8 mouse cellular contexts compared by ENCODE assay signal in genomic region chr6:115808488-115809231, GRCm38 (mm10). TPM values are rescaled to one million over a fixed set of nuclear protein-coding genes. Genes with fewer than 3 reads are reported as not detected.
DNase-seq lines count a peak whose midpoint lies in the region; ATAC-seq and TF ChIP-seq lines count a peak whose summit lies in the region.

Gene Rpl32 (minus strand): TSS chr6:115808747.

- H3K9me3 ChIP-seq in MEL (replicated peaks; ENCODE audit: insufficient read depth, low read length), result no peaks in the 10 kb centered on the region
- H3K9me3 ChIP-seq in forebrain, postnatal 0 days (ENCODE audit: low read length), result no peaks in the 10 kb centered on the region
- no peaks in the 10 kb centered on the region for H3K9me3 ChIP-seq in lung, embryonic 15.5 days

- TF ChIP-seq CTCF in MEL (IDR thresholded peaks at IDR 0.05 in 2 of 3, conservative IDR thresholded peaks at IDR 0.05 in 1 of 3; ENCODE audit: control insufficient read depth in 1 of 3, insufficient read depth in 1 of 3, low read depth in 2 of 3, low read length in 3 of 3, poor library complexity in 1 of 3, severe bottlenecking in 1 of 3), result peak; percentile 40 to 71 (median 49)
- peak; percentile 53; the same call in 1 of the 2 replicates for TF ChIP-seq CTCF in cerebellum, adult 2 months (IDR thresholded peaks at IDR 0.05; ENCODE audit: borderline replicate concordance, insufficient read depth, low read depth, low read length)
- peak; percentile 66 for TF ChIP-seq CTCF in forebrain, postnatal 0 days (IDR thresholded peaks at IDR 0.05; ENCODE audit: low read depth)

- DNase-seq in MEL (ENCODE audit: low read depth, low spot score), result peak; percentile 96
- DNase-seq in cerebellum, adult 2 months, result peak; percentile 89 to 91
- peak; percentile 96 for DNase-seq in forebrain, postnatal 0 days
- peak; percentile 86 for DNase-seq in heart, postnatal 4 days
- DNase-seq in layer of hippocampus, adult 8-10 months (ENCODE audit: low spot score in 2 of 2), result peak; percentile 74 to 84
- peak; percentile 68 for DNase-seq in ovary, adult 18-20 months (ENCODE audit: low spot score)
- DNase-seq in thymus, postnatal 0 days (ENCODE audit: low spot score), result peak; percentile 92

- no peak for TF ChIP-seq RAD21 in MEL (IDR thresholded peaks at IDR 0.05; ENCODE audit: low read depth, low read length)

- peak; percentile 74 to 93; a peak in 3 of 4 replicates for TF ChIP-seq POLR2A in MEL (IDR thresholded peaks at IDR 0.05; ENCODE audit: control insufficient read depth in 1 of 2, insufficient read depth in 1 of 2, low read depth in 1 of 2, low read length in 2 of 2, poor library complexity in 1 of 2)
- TF ChIP-seq POLR2A in cerebellum, adult 2 months (IDR thresholded peaks at IDR 0.05; ENCODE audit: borderline replicate concordance, insufficient read depth, low read length), result peak; percentile 80

- peaks cover 29% of the 10 kb centered on the region for H3K79me2 ChIP-seq in MEL (ENCODE audit: control insufficient read depth, insufficient read depth, low read length, poor library complexity)

- peak within 1 kb of the TSS; percentile 98 for H3K9ac ChIP-seq in MEL (ENCODE audit: control insufficient read depth, low read depth, low read length, poor library complexity, severe bottlenecking)
- H3K9ac ChIP-seq in forebrain, postnatal 0 days, result peak within 1 kb of the TSS; percentile 96
- H3K9ac ChIP-seq in lung, embryonic 15.5 days, result peak within 1 kb of the TSS; percentile 95

- no peak for TF ChIP-seq EP300 in MEL (IDR thresholded peaks at IDR 0.05; ENCODE audit: low read depth in 1 of 2, low read length in 2 of 2)

- H3K4me2 ChIP-seq in forebrain, postnatal 0 days (ENCODE audit: low read depth), result peak within 1 kb of the TSS; percentile 69
- H3K4me2 ChIP-seq in lung, embryonic 15.5 days, result peak within 1 kb of the TSS; percentile 84

- peak within 1 kb of the TSS; percentile 88 for H3K27ac ChIP-seq in MEL (ENCODE audit: control insufficient read depth, low read depth, low read length)
- H3K27ac ChIP-seq in cerebellum, adult 2 months (ENCODE audit: insufficient read depth, low read length), result peak within 1 kb of the TSS; percentile 35; the same call in 1 of the 2 replicates
- H3K27ac ChIP-seq in forebrain, postnatal 0 days (ENCODE audit: low read depth, low read length), result peak within 1 kb of the TSS; percentile 98
- H3K27ac ChIP-seq in lung, embryonic 15.5 days, result peak within 1 kb of the TSS; percentile 89

- H3K27me3 ChIP-seq in MEL (ENCODE audit: control insufficient read depth in 1 of 2, insufficient read depth in 2 of 2, low read length in 2 of 2), result no peaks in the 10 kb centered on the region
- H3K27me3 ChIP-seq in cerebellum, adult 2 months (ENCODE audit: control insufficient read depth, insufficient read depth, low read length), result no peaks in the 10 kb centered on the region
- no peaks in the 10 kb centered on the region for H3K27me3 ChIP-seq in forebrain, postnatal 0 days (ENCODE audit: insufficient read depth, low read length)
- no peaks in the 10 kb centered on the region for H3K27me3 ChIP-seq in lung, embryonic 15.5 days

- H3K36me3 ChIP-seq in MEL (ENCODE audit: control insufficient read depth in 1 of 2, insufficient read depth in 2 of 2, low read length in 2 of 2), result peaks cover 9 to 14% of the 10 kb centered on the region in 2 experiments
- peaks cover 38% of the 10 kb centered on the region for H3K36me3 ChIP-seq in forebrain, postnatal 0 days (ENCODE audit: insufficient read depth)
- H3K36me3 ChIP-seq in lung, embryonic 15.5 days, result peaks cover 37% of the 10 kb centered on the region

- peaks cover 0 to 8% of the 10 kb centered on the region in 2 experiments; a peak in 1 of 4 replicates for H3K4me1 ChIP-seq in MEL (ENCODE audit: control insufficient read depth in 1 of 2, insufficient read depth in 2 of 2, low read length in 2 of 2)
- H3K4me1 ChIP-seq in cerebellum, adult 2 months (ENCODE audit: control insufficient read depth, insufficient read depth, low read length), result peaks cover 12% of the 10 kb centered on the region
- peaks cover 9% of the 10 kb centered on the region for H3K4me1 ChIP-seq in forebrain, postnatal 0 days (ENCODE audit: insufficient read depth)
- peaks cover 20% of the 10 kb centered on the region for H3K4me1 ChIP-seq in lung, embryonic 15.5 days

- ATAC-seq in forebrain, postnatal 0 days, result peak; percentile 94
- ATAC-seq in lung, embryonic 15.5 days (ENCODE audit: borderline replicate concordance, extremely low read depth, low FRiP score, low TSS enrichment), result peak; percentile 85

- peak within 1 kb of the TSS; percentile 94 to 98 for H3K4me3 ChIP-seq in MEL (ENCODE audit: control insufficient read depth in 1 of 2, insufficient read depth in 1 of 2, low read depth in 2 of 2, low read length in 2 of 2)
- peak within 1 kb of the TSS; percentile 71 for H3K4me3 ChIP-seq in cerebellum, adult 2 months (replicated peaks; ENCODE audit: insufficient read depth, low read depth, low read length)
- peak within 1 kb of the TSS; percentile 84 for H3K4me3 ChIP-seq in forebrain, postnatal 0 days (ENCODE audit: low read depth, low read length)
- H3K4me3 ChIP-seq in lung, embryonic 15.5 days, result peak within 1 kb of the TSS; percentile 83

- 1% methylated on average over 47 of the region's 47 CpGs for WGBS in cerebellum, adult 2 months
- 2% methylated on average over 47 of the region's 47 CpGs for WGBS in forebrain, postnatal 0 days
- WGBS in lung, embryonic 15.5 days, result under 1% methylated on average over 47 of the region's 47 CpGs

TF ChIP-seq in MEL, 35 proteins besides CTCF, POLR2A, EP300 and RAD21 (continues in another document):
- TF ChIP-seq HCFC1 (IDR thresholded peaks at IDR 0.05; ENCODE audit: low read depth, low read length) (peak; percentile 93), GATA1 (IDR thresholded peaks at IDR 0.05; ENCODE audit: low read depth, low read length) (no peak), GABPA (IDR thresholded peaks at IDR 0.05; ENCODE audit: low read depth, low read length) (peak; percentile 74; the same call in 1 of the 2 replicates), SMC3 (IDR thresholded peaks at IDR 0.05; ENCODE audit: low read depth, low read length) (no peak), ZMIZ1 (IDR thresholded peaks at IDR 0.05; ENCODE audit: low read depth, low read length) (peak; percentile 89), ZC3H11A (IDR thresholded peaks at IDR 0.05; ENCODE audit: low read depth, low read length) (no peak), NELFE (IDR thresholded peaks at IDR 0.05; ENCODE audit: low read depth, low read length) (peak; percentile 98), POLR2AphosphoS5 (IDR thresholded peaks at IDR 0.05; ENCODE audit: borderline replicate concordance, low read depth, low read length) (peak; percentile 27; the same call in 1 of the 2 replicates), MYB (IDR thresholded peaks at IDR 0.05; ENCODE audit: low read depth, low read length) (no peak), USF2 (IDR thresholded peaks at IDR 0.05; ENCODE audit: borderline replicate concordance in 1 of 2, insufficient read depth in 1 of 2, low read depth in 1 of 2, low read length in 2 of 2) (no peak), MXI1 (IDR thresholded peaks at IDR 0.05; ENCODE audit: low read depth, low read length) (peak; percentile 84), RCOR1 (IDR thresholded peaks at IDR 0.05; ENCODE audit: low read depth, low read length) (no peak), NRF1 (IDR thresholded peaks at IDR 0.05; ENCODE audit: insufficient read depth, low read depth, low read length, poor library complexity, severe bottlenecking) (no peak), MAFK (IDR thresholded peaks at IDR 0.05; ENCODE audit: borderline replicate concordance, low read depth, low read length) (no peak), TAL1 (IDR thresholded peaks at IDR 0.05; ENCODE audit: low read length) (no peak), MEF2A (IDR thresholded peaks at IDR 0.05; ENCODE audit: extremely low read depth, insufficient replicate concordance, low read depth, low read length, poor library complexity, severe bottlenecking) (no peak), ELF1 (IDR thresholded peaks at IDR 0.05; ENCODE audit: low read depth, low read length) (peak; percentile 98), CHD1 (IDR thresholded peaks at IDR 0.05; ENCODE audit: low read depth, low read length) (0 out of 2 replicates have a peak, but pooled peaks have one; percentile 51), SIN3A (IDR thresholded peaks at IDR 0.05; ENCODE audit: low read length) (peak; percentile 94), KAT2A (conservative IDR thresholded peaks at IDR 0.05; ENCODE audit: low read depth, low read length) (peak; percentile 83), MAZ (IDR thresholded peaks at IDR 0.05; ENCODE audit: low read depth, low read length) (no peak), USF1 (IDR thresholded peaks at IDR 0.05; ENCODE audit: low read depth, low read length) (no peak), UBTF (IDR thresholded peaks at IDR 0.05; ENCODE audit: borderline replicate concordance, insufficient read depth, low read depth, low read length) (no peak), MAX (IDR thresholded peaks at IDR 0.05; ENCODE audit: low read length) (peak; percentile 86), ZKSCAN1 (IDR thresholded peaks at IDR 0.05; ENCODE audit: low read depth, low read length) (no peak), POLR2AphosphoS2 (IDR thresholded peaks at IDR 0.05; ENCODE audit: low read length) (peak; percentile 89), TCF12 (IDR thresholded peaks at IDR 0.05; ENCODE audit: low read depth, low read length) (0 out of 2 replicates have a peak, but pooled peaks have one; percentile 68), MYC (IDR thresholded peaks at IDR 0.05; ENCODE audit: low read depth, low read length) (peak; percentile 94), CHD2 (IDR thresholded peaks at IDR 0.05; ENCODE audit: low read length) (no peak), ZNF384 (IDR thresholded peaks at IDR 0.05; ENCODE audit: low read depth, low read length) (peak; percentile 58; the same call in 1 of the 2 replicates), ETS1 (IDR thresholded peaks at IDR 0.05; ENCODE audit: low read depth, low read length) (no peak)

RNA-seq across cellular contexts. Expression of gene Rpl32, which starts in this region (rescaled TPM):
- total RNA-seq in MEL (2012; rRNA removed), result 4,686 and 5,400 TPM in 2 replicates
- polyA plus RNA-seq in MEL (2012; ENCODE audit: insufficient read depth in 1 of 2, insufficient read length in 2 of 2, low read depth in 1 of 2, low replicate concordance in 2 of 2, missing spikeins in 1 of 2), result 1,000 to 10,000 TPM in 1 of 2 experiments, not detected in 1; 4,514 TPM
- 680 and 720 TPM in 2 replicates for polyA plus RNA-seq in cerebellum, adult 2 months (2012; rRNA removed)
- total RNA-seq in forebrain, postnatal 0 days (2014; rRNA removed), result 1,524 and 2,855 TPM in 2 replicates
- polyA plus RNA-seq in forebrain, postnatal 0 days (2015; fragmentation: Nextera tagmentation; extraction: Ambion mirVana), result 1,212 and 1,517 TPM in 2 replicates
- 1,000 to 10,000 TPM; 1,006 to 1,007 TPM for total RNA-seq in heart, postnatal 4 days (2021)
- total RNA-seq in layer of hippocampus, adult 8-10 months (2022), result 100 to 1,000 TPM; 486 to 663 (median 564) TPM
- 2,081 and 2,182 TPM in 2 replicates for polyA plus RNA-seq in lung, embryonic 15.5 days (2015; fragmentation: Nextera tagmentation; extraction: Ambion mirVana)
- 3,802 and 3,817 TPM in 2 replicates for polyA plus RNA-seq in thymus, postnatal 0 days (2015; fragmentation: Nextera tagmentation; extraction: Ambion mirVana)

Comparison
In these comparisons a context has a peak if more than half of its experiments do, and no peak if none do; other contexts are left out.
1. Peak in every context shown above with its lines: DNase-seq, ATAC-seq, H3K4me3 ChIP-seq and H3K27ac ChIP-seq.
2. H3K27ac ChIP-seq: peak in every context shown above with its lines; median percentile 98 in forebrain, postnatal 0 days; 89 in lung, embryonic 15.5 days; 88 in MEL; 35 in cerebellum, adult 2 months.